Mouse (Mus musculus) layer of hippocampus, postnatal 10 days (tissue): ENCODE measurements around the gene Emc1. TPM values are rescaled to one million over a fixed set of nuclear protein-coding genes. Genes with fewer than 3 reads are reported as not detected.

Experiments used
- DNase-seq, 2 experiments: peaks; one replicate each; pipeline ENCODE4 v3.0.0; 2021; ENCODE audit warnings: low spot score in 2 of 2
- long read RNA-seq: library from polyadenylated mRNA; stranded (forward); transcript quantifications from one replicate; pipeline ENCODE4 v2.0.0, GENCODE M21; 2023
- total RNA-seq, 2 experiments: library from RNA; stranded (reverse); gene quantifications; 2 replicates each; pipeline ENCODE4 v1.2.3; 2021

The Emc1 gene
- total RNA-seq = 10 to 100 TPM; 74.3 to 85.0 TPM
- long read RNA-seq, full-length matches to known transcripts = 41 of 52 reads
- long read RNA-seq, partial matches to known transcripts = 10 of 52 reads
- long read RNA-seq, other reads (novel, unspliced or antisense) = 1 of 52 reads

DNA sequence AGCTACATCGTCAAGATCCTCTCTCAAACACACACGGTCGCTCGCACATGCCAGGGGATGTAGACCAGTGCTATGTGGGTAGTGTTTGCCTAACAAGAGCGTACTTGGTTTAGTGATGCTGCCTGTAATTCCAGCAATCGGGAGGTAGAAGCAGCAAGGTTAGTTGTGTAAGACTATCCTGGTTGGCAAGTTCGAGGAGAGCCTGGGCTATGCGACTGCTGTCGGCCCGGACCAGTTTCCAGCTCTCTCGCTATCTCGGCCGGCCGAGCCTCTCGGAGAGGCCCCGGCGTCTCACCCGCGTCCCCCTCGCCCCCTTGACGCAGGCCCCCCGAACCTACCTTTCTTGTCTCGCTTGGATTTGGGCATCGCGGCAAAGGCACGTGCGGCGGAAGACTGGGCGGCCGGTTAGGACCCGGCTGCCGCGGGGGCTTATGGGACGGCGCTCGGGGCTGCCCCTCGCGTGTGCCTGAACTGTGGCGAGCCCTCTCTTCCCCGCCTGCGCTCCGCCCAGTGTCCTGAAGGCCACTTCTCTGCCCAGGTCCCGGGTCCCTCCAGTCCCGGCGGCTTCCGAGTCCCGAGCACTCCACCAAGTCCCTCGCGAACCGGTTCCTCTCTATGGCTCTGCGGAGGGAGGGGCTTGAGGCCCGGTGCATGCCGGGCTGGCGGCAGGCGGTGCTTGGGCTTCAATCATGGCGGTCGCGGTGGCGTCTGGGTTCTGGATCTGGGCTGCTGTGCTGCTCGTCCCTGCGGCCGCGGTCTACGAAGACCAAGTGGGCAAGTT lies at the start of gene Emc1, which contains the start of the genes Mrto4 and Ubr4:
Gene Emc1, plus strand, starts transcription at position 657 of the 781 bp plus-strand sequence.
Gene Mrto4, minus strand, starts transcription at position 646 of the 781 bp plus-strand sequence.
Gene Ubr4, plus strand, starts transcription at position 679 of the 781 bp plus-strand sequence.
- DNase-seq = peak; percentile 86 to 88

DNA sequence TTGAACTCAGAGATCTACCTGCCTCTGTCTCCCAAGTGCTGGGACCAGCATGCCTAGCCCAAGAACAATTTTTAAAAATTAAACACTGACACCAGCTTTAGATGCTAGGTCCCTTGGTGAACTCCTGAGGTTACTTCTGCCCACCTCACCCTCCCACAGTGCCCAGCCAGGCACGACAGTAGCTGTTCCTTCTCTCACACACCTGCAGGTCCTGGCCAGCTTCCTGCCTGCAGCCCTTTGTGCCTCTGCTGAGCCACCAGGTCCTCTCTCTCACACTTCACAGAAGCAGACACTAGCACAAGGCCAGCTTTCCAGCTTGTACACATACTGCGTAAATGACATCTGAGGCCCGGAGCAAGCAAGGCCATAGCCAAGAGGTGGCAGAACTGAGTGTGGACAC lies 46.9 kb upstream of the Emc1 start:
- no peak for DNase-seq

DNA sequence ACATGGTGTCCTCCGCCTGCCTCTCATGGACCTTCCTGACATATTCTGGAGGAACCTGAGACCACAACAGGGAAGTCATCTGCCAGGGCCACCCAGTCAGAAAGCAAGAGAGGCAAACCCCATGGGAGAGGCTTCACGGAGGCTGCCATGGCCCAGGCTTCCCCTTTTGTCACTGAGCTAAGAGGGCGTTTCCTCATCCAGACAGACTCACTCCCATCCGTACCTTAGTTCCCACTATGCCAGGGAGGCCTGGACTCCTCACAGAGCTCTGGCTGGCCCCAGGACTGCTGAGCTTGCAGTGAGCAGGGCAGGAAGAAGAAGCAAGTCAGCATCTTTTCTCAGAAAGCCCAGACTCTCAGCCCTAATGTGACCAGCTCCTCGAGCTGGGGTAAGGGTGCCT lies 44.5 kb upstream of the Emc1 start:
- no peak for DNase-seq

GRCm38 (mm10) chr4:139309651-139310050 lies 42.7 kb upstream of the Emc1 start:
- no peak for DNase-seq

DNA sequence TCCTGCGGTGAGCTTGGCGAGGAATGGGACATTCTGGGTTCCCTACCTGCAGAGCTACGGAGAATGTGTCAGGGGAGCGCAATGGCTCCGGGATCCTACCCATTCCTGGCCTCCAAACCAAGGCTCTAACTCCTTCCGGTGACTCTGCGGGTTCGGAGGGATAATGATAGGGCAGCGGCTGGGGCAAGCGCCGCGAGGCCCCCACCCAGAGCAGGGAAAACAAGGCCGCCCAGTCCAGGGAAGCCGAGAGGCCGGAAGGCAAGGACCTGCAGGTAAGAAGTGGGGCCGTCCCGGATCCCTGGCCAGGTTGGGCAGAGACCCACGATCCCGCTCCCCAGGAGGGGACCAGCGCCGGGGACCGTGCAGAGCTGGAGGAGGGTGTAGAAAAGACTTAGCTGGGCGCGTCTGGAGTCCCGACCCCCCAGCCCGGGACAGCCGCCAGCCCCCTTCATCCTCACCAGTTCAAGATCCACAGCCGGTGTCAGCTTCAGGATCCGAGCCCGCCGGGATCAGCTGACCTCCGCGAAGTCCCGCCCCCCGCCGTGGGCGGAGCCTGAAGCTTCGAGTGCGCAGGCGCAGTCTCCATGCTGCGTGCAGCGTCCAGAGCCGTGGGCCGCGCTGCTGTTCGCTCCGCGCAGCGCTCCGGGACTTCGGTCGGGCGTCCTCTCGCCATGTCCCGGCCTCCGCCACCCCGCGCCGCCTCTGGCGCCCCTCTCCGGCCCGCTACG lies 42.1 kb upstream of the Emc1 start, which contains the start of the genes Pqlc2 and Akr7a5:
Gene Pqlc2, minus strand, starts transcription at position 538 of the 728 bp plus-strand sequence.
Gene Akr7a5, plus strand, starts transcription at position 574 of the 728 bp plus-strand sequence.
- DNase-seq = peak; percentile 99

GRCm38 (mm10) chr4:139310899-139311701 lies 41.3 kb upstream of the Emc1 start:
- DNase-seq = no peak

GRCm38 (mm10) chr4:139311707-139312106 lies 40.7 kb upstream of the Emc1 start:
- DNase-seq = no peak

DNA sequence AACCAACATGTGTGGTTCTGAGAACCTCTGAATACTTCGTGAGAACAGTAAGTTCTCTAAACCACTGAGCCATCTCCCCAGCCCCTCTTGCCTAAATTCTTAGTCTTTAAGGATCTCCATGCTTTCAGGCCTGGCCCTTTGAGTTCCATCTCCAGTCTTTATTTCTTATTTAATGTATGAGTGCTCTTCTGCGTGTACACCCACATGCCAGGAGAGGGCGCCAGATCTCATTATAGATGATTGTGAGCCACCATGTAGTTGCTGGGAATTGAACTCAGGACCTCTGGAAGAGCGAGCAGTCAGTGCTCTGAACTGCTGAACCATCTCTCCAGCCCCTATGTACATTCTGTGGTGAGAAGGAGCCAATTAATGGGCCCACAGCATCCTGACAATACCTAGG lies 39.8 kb upstream of the Emc1 start:
- DNase-seq = peak in 1 of 2 experiments; percentile 26

GRCm38 (mm10) chr4:139318449-139318848 lies 33.9 kb upstream of the Emc1 start:
- DNase-seq = no peak

GRCm38 (mm10) chr4:139319740-139320139 lies 32.6 kb upstream of the Emc1 start:
- DNase-seq = no peak

GRCm38 (mm10) chr4:139330605-139331004 lies 21.8 kb upstream of the Emc1 start:
- peak; percentile 44 to 55 for DNase-seq

DNA sequence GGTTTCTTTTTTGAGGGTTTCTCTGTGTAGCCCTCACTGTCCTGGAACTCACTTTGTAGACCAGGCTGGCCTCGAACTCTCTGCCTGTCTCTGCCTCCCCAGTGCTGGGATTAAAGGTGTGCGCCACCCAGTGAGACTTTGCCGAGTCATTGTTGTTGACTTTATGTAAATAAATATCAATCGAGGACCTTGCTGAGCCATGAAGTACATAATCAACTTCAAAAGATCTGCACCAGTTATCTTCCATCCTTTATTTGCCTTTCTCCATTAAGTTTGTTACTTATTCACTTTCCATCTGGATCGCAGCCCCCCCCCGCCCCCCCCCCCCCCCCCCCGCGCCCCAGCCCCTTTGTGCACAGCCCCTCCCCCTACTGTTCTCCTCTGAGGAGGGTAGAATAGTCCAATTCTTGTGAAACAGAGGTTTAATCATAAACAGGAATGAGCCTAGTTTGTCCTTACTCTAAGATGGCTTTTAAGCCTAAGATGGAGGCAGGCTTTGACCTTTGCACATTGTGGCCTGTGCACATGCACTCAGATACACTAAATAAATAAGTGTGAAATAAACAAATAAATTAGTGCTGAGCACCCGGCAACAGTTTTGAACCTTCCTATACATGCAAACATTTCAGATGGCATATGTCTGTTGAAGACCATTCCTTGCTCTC lies 17.6 kb upstream of the Emc1 start:
- DNase-seq = no peak

GRCm38 (mm10) chr4:139335507-139335906 lies 16.9 kb upstream of the Emc1 start:
- no peak for DNase-seq

- DNase-seq = peak; percentile 77 to 81
Observed at GRCm38 (mm10) chr4:139336822-139337483, 15.4 kb upstream of the Emc1 start.

DNA sequence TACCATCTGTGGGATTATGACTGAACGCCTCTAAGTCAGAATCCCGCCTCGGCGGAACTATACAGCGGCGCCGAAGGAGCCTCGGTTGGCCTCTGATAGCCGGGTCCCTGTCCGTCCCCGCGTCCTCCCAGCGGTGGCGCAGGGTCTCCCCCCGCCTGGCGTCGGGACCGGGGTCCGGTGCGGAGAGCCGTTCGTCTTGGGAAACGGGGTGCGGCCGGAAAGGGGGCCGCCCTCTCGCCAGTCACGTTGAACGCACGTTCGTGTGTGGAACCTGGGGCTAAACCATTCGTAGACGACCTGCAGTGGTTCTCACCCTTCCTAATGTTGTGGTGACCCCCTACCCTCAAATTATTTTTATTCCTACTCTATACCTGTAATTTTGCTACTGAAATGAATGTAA lies 14.2 kb upstream of the Emc1 start:
- no peak for DNase-seq

DNA sequence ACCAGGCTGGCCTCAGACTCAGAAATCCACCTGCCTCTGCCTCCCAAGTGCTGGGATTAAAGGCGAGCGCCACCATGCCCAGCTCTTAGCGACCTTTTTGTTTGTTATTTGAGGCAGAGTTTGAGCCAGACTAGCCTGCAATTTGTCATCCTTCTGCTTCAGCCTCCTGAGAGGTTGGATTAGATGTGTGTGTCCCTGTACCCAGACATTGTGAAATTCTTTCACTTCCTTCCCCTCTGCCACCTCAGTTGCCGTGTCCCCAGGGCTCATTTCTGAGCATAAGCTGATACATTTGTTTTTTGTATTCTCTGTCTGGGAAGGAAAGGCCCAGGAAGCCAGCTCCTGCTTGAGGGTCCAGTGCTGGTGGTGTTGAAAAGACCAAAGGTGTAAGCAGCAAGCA lies 11.6 kb upstream of the Emc1 start:
- no peak for DNase-seq

GRCm38 (mm10) chr4:139341556-139342233 lies 10.7 kb upstream of the Emc1 start:
- DNase-seq = no peak

DNA sequence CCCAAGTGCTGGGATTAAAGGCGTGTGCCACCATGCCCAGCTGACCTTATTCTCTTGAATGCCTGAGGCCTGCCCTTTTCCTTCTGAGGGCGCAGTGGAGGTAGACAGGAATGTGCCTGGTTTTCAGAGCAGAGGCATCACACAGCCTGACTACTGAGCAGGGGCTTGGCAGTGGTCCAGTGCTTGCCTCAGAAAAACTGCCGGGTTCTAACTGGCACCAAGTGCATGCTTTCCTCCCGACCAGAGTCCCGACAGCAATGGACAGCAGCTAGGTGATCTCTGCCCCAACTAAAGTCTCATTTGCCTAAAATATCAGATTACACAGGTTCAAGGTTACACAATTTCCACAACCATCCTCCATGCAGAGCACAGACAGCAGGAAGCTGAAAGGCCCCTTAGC lies 8.7 kb upstream of the Emc1 start:
- peak; percentile 60 to 69 for DNase-seq

- DNase-seq = no peak
Observed at GRCm38 (mm10) chr4:139345416-139346019, 6.9 kb upstream of the Emc1 start.
